Mouse (Mus musculus): ENCODE data around the gene Rpp21.

Gene Rpp21

GRCm38 (mm10) chr17:36257969-36258368 lies at the start of gene Rpp21:
Gene Rpp21, minus strand, starts transcription at chr17:36258069.
- no peak for DNase-seq (ENCODE audit: low spot score)

GRCm38 (mm10) chr17:36286390-36286789 lies 28.5 kb upstream of the Rpp21 start, which contains the start of gene H2-M10.2:
Gene H2-M10.2, minus strand, starts transcription at chr17:36286490.
- no peak for DNase-seq (ENCODE audit: low spot score)

- DNase-seq (ENCODE audit: low spot score): no peak
Observed at GRCm38 (mm10) chr17:36281521-36282245, 23.8 kb upstream of the Rpp21 start.

GRCm38 (mm10) chr17:36274776-36275175 lies 16.9 kb upstream of the Rpp21 start:
- DNase-seq (ENCODE audit: low spot score): no peak

- no peak for DNase-seq (ENCODE audit: low spot score)
Observed at GRCm38 (mm10) chr17:36273796-36274195, 15.9 kb upstream of the Rpp21 start.

GRCm38 (mm10) chr17:36272643-36273366 lies 14.9 kb upstream of the Rpp21 start:
- no peak for DNase-seq (ENCODE audit: low spot score)

GRCm38 (mm10) chr17:36271586-36272256 lies 13.9 kb upstream of the Rpp21 start, which contains the start of gene Trim39:
Gene Trim39, minus strand, starts transcription at chr17:36272247.
- peak; percentile 84 for DNase-seq (ENCODE audit: low spot score)

- DNase-seq (ENCODE audit: low spot score): peak; percentile 76
Observed at GRCm38 (mm10) chr17:36270956-36271585, 13.2 kb upstream of the Rpp21 start.

- DNase-seq (ENCODE audit: low spot score): no peak
Observed at GRCm38 (mm10) chr17:36265834-36266233, 8.0 kb upstream of the Rpp21 start.

GRCm38 (mm10) chr17:36264273-36264925 lies 6.5 kb upstream of the Rpp21 start:
- no peak for DNase-seq (ENCODE audit: low spot score)

- no peak for DNase-seq (ENCODE audit: low spot score)
Observed at GRCm38 (mm10) chr17:36261511-36262166, 3.8 kb upstream of the Rpp21 start.

GRCm38 (mm10) chr17:36257241-36257947 lies 475 bp downstream of the Rpp21 start:
- peak; percentile 63 for DNase-seq (ENCODE audit: low spot score)

GRCm38 (mm10) chr17:36253087-36253600 lies 4.7 kb downstream of the Rpp21 start:
- no peak for DNase-seq (ENCODE audit: low spot score)

GRCm38 (mm10) chr17:36252250-36252876 lies 5.5 kb downstream of the Rpp21 start:
- DNase-seq (ENCODE audit: low spot score): no peak

GRCm38 (mm10) chr17:36248886-36249285 lies 9.0 kb downstream of the Rpp21 start:
- DNase-seq (ENCODE audit: low spot score): no peak

GRCm38 (mm10) chr17:36245741-36246140 lies 12.1 kb downstream of the Rpp21 start:
- DNase-seq (ENCODE audit: low spot score): no peak

GRCm38 (mm10) chr17:36244031-36244430 lies 13.8 kb downstream of the Rpp21 start:
- DNase-seq (ENCODE audit: low spot score): no peak

- no peak for DNase-seq (ENCODE audit: low spot score)
Observed at GRCm38 (mm10) chr17:36240637-36241213, 17.1 kb downstream of the Rpp21 start.

GRCm38 (mm10) chr17:36237321-36237921 lies 20.4 kb downstream of the Rpp21 start:
- DNase-seq (ENCODE audit: low spot score): no peak
